Mouse (Mus musculus) CH12.LX (cell line): Measurements from ENCODE around the gene Gm7876. TPM values are rescaled to one million over a fixed set of nuclear protein-coding genes. Genes with fewer than 3 reads are reported as not detected.
"Not testable (repeated sequence)": the region's sequence is repeated elsewhere in the genome, so short reads cannot be mapped to it uniquely, and the experiment has no call there.

Source experiments
- DNase-seq: peaks from one replicate; pipeline ENCODE4 v3.0.0-alpha.2; 2013; ENCODE audit errors: extremely low read depth
- H3K27ac ChIP-seq: 2 replicates; pipeline ENCODE4 v1.5.1; 2012; ENCODE audit warnings: low read depth, mild to moderate bottlenecking, control low read depth, moderate library complexity; ENCODE audit not compliant: insufficient read depth
- H3K27me3 ChIP-seq: replicated peaks from 2 replicates; pipeline ENCODE3; 2012; ENCODE audit warnings: inconsistent platforms
- H3K36me3 ChIP-seq, 2 experiments: replicated peaks in 1 of 2; 2 replicates each; pipeline versions ENCODE3 to v1.6.1; 2012; ENCODE audit warnings: inconsistent platforms in 1 of 2, low read length in 1 of 2, mild to moderate bottlenecking in 1 of 2, mixed read lengths in 1 of 2, moderate library complexity in 1 of 2; ENCODE audit not compliant: control insufficient read depth in 1 of 2, insufficient read depth in 1 of 2
- H3K4me1 ChIP-seq, 2 experiments: 2 replicates each; pipeline ENCODE4 v1.6.1; 2012; ENCODE audit warnings: inconsistent platforms in 1 of 2, moderate library complexity in 1 of 2; ENCODE audit not compliant: insufficient read depth in 2 of 2, control insufficient read depth in 1 of 2
- H3K4me2 ChIP-seq: 2 replicates; pipeline ENCODE4 v1.6.1; 2012; ENCODE audit warnings: low read depth, mild to moderate bottlenecking, control low read depth; ENCODE audit not compliant: poor library complexity, insufficient read depth, severe bottlenecking
- H3K4me3 ChIP-seq, 3 experiments: fragments of 150-350 bp in 1 of 3; sonication (generic) in 1 of 3; replicated peaks in 1 of 3; 2 replicates each; pipeline versions ENCODE3 to v1.5.1; 2011 to 2012; ENCODE audit warnings: low read depth in 2 of 3, low read length in 2 of 3, mild to moderate bottlenecking in 2 of 3, moderate library complexity in 2 of 3, control low read depth in 1 of 3, improper control_type of control experiment in 1 of 3, inconsistent platforms in 1 of 3, mixed read lengths in 1 of 3; ENCODE audit not compliant: poor library complexity in 1 of 3
- H3K79me2 ChIP-seq: replicated peaks from 2 replicates; pipeline ENCODE4 v1.6.1; 2012; ENCODE audit warnings: mild to moderate bottlenecking, moderate library complexity; ENCODE audit not compliant: control insufficient read depth, poor library complexity, insufficient read depth, severe bottlenecking; ENCODE audit errors: extremely low read depth
- H3K9ac ChIP-seq: 2 replicates; pipeline ENCODE4 v1.6.1; 2012; ENCODE audit warnings: low read depth, mild to moderate bottlenecking, control low read depth, moderate library complexity; ENCODE audit not compliant: insufficient read depth
- H3K9me3 ChIP-seq: replicated peaks from 2 replicates; pipeline ENCODE3; 2012; ENCODE audit warnings: low read length, inconsistent platforms, mixed read lengths
- dilution Hi-C: fragments of 300-500 bp; cut with MboI; formaldehyde crosslinking; loops from 2 replicates; pipeline ENCODE4 v1.14.3; 2020; ENCODE audit warnings: low sequenced_read_pairs; ENCODE audit not compliant: extremely low pct_unique_long_range_greater_than_20kb, extremely low pct_ligation_motif_present
- in situ Hi-C: fragments of 300-500 bp; cut with MboI; formaldehyde crosslinking; loops from 3 replicates; pipeline ENCODE4 v1.14.3; 2019; ENCODE audit warnings: low sequenced_read_pairs, low pct_ligation_motif_present, low pct_unique_long_range_greater_than_20kb, mixed read lengths
- polyA plus RNA-seq: library from polyadenylated mRNA; unstranded; fragments of >175 nt; gene quantifications from 2 replicates; pipeline ENCODE4 v1.2.1, GENCODE M21; 2012; ENCODE audit warnings: low read depth; ENCODE audit not compliant: insufficient read length
- total RNA-seq, 2 experiments: library from RNA; depleted of rRNA; stranded (reverse); fragments of 300-350 nt in 1 of 2; fragments of >200 nt in 1 of 2; gene quantifications; 2 replicates each; pipeline ENCODE4 v1.2.3; 2012 to 2014

The Gm7876 gene
- not detected in 2 replicates for total RNA-seq (2012; rRNA removed)
- not detected in 2 replicates for total RNA-seq (2014; rRNA removed)
- not detected in 2 replicates for polyA plus RNA-seq

DNA sequence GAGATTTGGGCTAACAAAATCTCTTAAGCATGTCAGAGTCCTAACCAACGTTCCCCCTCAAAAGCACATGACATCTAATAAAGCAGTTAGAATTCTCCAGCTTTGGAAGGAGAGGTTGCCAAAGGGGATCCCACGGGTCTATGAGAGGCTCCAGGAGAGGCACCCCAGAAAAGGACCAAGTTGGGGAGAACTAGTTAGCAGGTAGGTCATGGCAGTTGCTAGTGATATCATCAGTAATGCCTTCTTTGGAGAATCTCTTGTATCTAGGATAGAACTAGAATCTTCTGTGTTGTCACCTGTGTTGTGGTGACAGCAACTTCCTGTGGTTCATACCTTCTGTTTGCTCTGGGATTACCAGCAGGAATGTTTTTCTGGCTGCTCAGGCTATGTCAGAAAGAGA is at the start of gene Gm7876:
TSS of gene Gm7876 (plus strand) at position 301 of the 400 bp plus-strand sequence.
- H3K4me3 ChIP-seq, H3K27ac ChIP-seq, H3K9ac ChIP-seq, H3K79me2 ChIP-seq, H3K36me3 ChIP-seq, dilution Hi-C loops, in situ Hi-C loops, H3K4me1 ChIP-seq, H3K27me3 ChIP-seq, H3K4me2 ChIP-seq, H3K9me3 ChIP-seq, DNase-seq: not testable (repeated sequence)

DNA sequence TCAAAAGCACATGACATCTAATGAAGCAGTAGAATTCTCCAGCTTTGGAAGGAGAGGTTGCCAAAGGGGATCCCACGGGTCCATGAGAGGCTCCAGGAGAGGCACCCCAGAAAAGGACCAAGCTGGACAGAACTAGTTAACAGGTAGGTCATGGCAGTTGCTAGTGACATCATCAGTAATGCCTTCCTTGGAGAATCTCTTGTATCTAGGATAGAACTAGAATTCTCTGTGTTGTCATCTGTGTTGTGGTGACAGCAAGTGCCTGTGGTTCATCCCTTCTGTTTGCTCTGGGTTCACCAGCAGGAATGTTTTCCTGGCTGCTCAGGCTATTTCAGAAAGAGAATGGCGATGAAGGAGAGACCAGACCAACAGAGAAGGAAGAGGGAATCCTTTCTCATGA is 45.1 kb upstream of the Gm7876 start, which contains the start of gene Gm3239:
TSS of gene Gm3239 (plus strand) at position 301 of the 400 bp plus-strand sequence.
- H3K4me2 ChIP-seq, H3K9me3 ChIP-seq, H3K4me1 ChIP-seq, H3K4me3 ChIP-seq, H3K9ac ChIP-seq, H3K79me2 ChIP-seq, in situ Hi-C loops, H3K27me3 ChIP-seq, DNase-seq, H3K27ac ChIP-seq, H3K36me3 ChIP-seq, dilution Hi-C loops: not testable (repeated sequence)

DNA sequence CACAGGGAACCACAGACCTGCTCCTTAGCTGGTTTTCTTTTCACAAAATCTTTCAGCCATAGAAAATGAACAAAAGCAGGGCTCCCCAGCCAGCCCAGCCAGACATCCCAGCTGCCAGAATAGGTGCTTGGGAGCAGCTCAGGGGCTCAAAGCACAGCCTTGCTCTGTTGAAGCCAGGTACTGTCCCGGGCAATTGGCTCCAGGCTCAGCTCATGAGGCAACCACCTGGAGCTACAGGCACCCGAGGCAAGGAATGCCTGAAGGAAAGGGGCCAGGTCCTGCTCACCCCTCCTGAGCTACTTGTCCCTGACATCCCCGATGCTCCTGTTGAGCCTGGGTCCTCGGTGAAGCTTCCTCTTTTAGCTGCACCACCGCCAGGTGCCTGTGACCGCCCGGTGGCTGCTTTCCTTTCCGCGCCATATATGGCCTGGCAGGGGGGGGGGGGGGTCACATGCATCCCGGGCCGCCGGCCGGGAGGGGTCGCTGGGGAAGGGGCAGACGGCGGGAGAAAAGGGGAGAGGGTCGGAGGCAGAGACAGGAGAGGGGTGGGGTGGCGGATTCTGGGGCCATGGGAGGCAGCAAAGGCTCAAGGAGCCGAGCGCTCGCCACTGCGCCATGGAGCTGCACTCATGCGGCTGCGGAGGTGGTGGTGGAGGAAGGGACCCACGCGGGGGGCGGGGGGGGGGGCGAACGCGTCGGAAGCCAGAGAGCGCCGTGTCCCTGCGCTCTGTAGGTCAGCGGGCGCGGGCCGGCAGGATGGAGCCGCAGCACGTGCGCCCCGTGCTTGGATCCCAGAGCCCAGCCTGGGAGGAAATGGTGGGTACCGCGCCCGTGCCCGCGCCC is 17.2 kb downstream of the Gm7876 start, which contains the start of gene Gm3252:
TSS of gene Gm3252 (plus strand) at position 738 of the 843 bp plus-strand sequence.
- H3K79me2 ChIP-seq, H3K4me3 ChIP-seq, H3K4me2 ChIP-seq, in situ Hi-C loops, H3K4me1 ChIP-seq, H3K9ac ChIP-seq, DNase-seq, H3K27ac ChIP-seq, H3K9me3 ChIP-seq, dilution Hi-C loops, H3K36me3 ChIP-seq, H3K27me3 ChIP-seq: not testable (repeated sequence)

Other genes starting within 250 kb of the Gm7876 start
- not detected in 2 replicates for gene Gm3182, start 227.5 kb upstream of the Gm7876 start, total RNA-seq (2012; rRNA removed)
- gene Gm3182, start 227.5 kb upstream of the Gm7876 start, total RNA-seq (2014; rRNA removed), result not detected in 2 replicates
- not detected in 2 replicates for gene Gm3182, start 227.5 kb upstream of the Gm7876 start, polyA plus RNA-seq
- not detected in 2 replicates for gene Gm3047, start 153.8 kb upstream of the Gm7876 start, total RNA-seq (2012; rRNA removed)
- not detected in 2 replicates for gene Gm3047, start 153.8 kb upstream of the Gm7876 start, total RNA-seq (2014; rRNA removed)
- not detected in 2 replicates for gene Gm3047, start 153.8 kb upstream of the Gm7876 start, polyA plus RNA-seq
- not detected in 2 replicates for gene Gm8159, start 76.9 kb upstream of the Gm7876 start, total RNA-seq (2012; rRNA removed)
- gene Gm8159, start 76.9 kb upstream of the Gm7876 start, total RNA-seq (2014; rRNA removed), result not detected in 2 replicates
- gene Gm8159, start 76.9 kb upstream of the Gm7876 start, polyA plus RNA-seq, result not detected in 2 replicates
- gene Gm3239, start 45.0 kb upstream of the Gm7876 start, total RNA-seq (2012; rRNA removed), result not detected in 2 replicates
- gene Gm3239, start 45.0 kb upstream of the Gm7876 start, total RNA-seq (2014; rRNA removed), result not detected in 2 replicates
- not detected in 2 replicates for gene Gm3239, start 45.0 kb upstream of the Gm7876 start, polyA plus RNA-seq
- not detected in 2 replicates for gene Gm3252, start 17.5 kb downstream of the Gm7876 start, total RNA-seq (2012; rRNA removed)
- not detected in 2 replicates for gene Gm3252, start 17.5 kb downstream of the Gm7876 start, total RNA-seq (2014; rRNA removed)
- not detected in 2 replicates for gene Gm3252, start 17.5 kb downstream of the Gm7876 start, polyA plus RNA-seq
- not detected in 2 replicates for gene Gm9602, start 67.1 kb downstream of the Gm7876 start, total RNA-seq (2012; rRNA removed)
- gene Gm9602, start 67.1 kb downstream of the Gm7876 start, total RNA-seq (2014; rRNA removed), result not detected in 2 replicates
- not detected in 2 replicates for gene Gm9602, start 67.1 kb downstream of the Gm7876 start, polyA plus RNA-seq
- gene Gm3269, start 128.9 kb downstream of the Gm7876 start, total RNA-seq (2012; rRNA removed), result not detected in 2 replicates
- gene Gm3269, start 128.9 kb downstream of the Gm7876 start, total RNA-seq (2014; rRNA removed), result not detected in 2 replicates
- not detected in 2 replicates for gene Gm3269, start 128.9 kb downstream of the Gm7876 start, polyA plus RNA-seq
- not detected in 2 replicates for gene Gm3264, start 146.3 kb downstream of the Gm7876 start, total RNA-seq (2012; rRNA removed)
- not detected in 2 replicates for gene Gm3264, start 146.3 kb downstream of the Gm7876 start, total RNA-seq (2014; rRNA removed)
- gene Gm3264, start 146.3 kb downstream of the Gm7876 start, polyA plus RNA-seq, result not detected in 2 replicates
- not detected in 2 replicates for gene Gm3278, start 183.2 kb downstream of the Gm7876 start, total RNA-seq (2012; rRNA removed)
- gene Gm3278, start 183.2 kb downstream of the Gm7876 start, total RNA-seq (2014; rRNA removed), result not detected in 2 replicates
- gene Gm3278, start 183.2 kb downstream of the Gm7876 start, polyA plus RNA-seq, result not detected in 2 replicates